Mouse (Mus musculus): Measurements from ENCODE around the gene Dnajb1.

GRCm38 (mm10) chr8:83573140-83573875 is 34.7 kb upstream of the Dnajb1 start:
- TF ChIP-seq CTCF (IDR thresholded peaks at IDR 0.05; ENCODE audit: borderline replicate concordance, insufficient read depth, low read length) = no peak
- TF ChIP-seq POLR2A (IDR thresholded peaks at IDR 0.05; ENCODE audit: low read depth, low read length) = no peak

Measured in embryonic fibroblast, embryonic 13.5 days (primary cell).